Mouse (Mus musculus) right cerebral cortex, postnatal 25 days (tissue): ENCODE measurements around the gene AC161166.1.
"Not testable (repeated sequence)": the region's sequence is repeated elsewhere in the genome, so short reads cannot be mapped to it uniquely, and the experiment has no call there.

Experiments
- DNase-seq: peaks from one replicate; pipeline ENCODE4 v3.0.0; 2022

Gene AC161166.1

DNA sequence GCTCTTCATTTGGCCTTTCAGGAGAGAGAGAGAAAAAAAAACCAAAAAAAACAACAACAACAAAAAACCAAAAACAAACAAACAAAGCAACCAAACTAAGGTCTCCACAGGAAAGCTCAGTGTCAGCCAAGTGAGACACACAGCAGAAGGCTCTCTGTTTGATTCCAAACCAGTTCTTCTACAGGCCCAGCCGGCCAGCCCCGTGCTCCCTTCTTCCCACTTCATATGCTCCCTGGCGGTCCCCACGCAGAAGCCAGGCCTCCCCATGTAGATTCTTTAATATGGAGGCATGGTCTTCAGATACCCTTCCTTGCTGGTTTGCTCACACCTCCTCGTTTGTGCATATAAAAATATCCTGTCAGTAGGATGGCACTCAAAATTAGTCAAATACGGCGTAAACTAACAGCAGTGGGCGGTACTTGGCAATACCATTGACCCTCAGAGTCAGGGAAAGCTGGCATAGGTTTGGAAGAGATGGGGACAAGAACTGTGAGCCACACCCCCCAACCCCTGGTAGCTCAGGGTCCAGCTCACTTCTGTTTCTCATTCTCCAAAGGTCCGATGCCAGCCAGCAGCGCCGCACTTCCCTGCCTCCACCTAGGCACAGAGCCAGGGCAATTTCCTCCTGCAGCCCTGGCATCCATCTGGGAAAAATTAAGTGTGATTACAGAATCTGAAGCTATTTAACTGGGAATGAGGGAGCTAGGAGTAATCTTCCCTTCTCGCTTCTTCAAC lies 13.6 kb upstream of the AC161166.1 start:
- no peak for DNase-seq

GRCm38 (mm10) chr7:24524978-24525377 lies 12.7 kb upstream of the AC161166.1 start:
- DNase-seq, result no peak

DNA sequence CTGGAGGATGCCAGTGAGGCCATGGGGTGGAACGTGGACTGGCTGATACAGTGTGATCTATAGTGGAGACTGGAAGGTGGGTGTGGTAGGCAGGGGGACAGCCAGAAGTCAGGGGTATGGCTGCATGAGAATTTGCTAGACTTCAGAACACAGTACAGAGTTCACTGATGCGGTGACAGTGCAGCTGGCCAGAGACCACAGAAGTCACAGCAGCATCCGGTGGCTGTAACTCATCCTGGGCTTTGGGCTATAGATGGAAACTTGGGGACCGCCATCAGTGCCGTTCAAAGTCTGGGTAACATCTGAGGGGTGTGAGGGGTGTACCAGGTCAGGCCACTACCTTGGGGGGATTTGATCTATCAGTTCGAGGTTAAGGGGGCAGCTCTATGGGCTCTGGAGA lies 11.5 kb upstream of the AC161166.1 start:
- no peak for DNase-seq

- no peak for DNase-seq
Measured at GRCm38 (mm10) chr7:24522805-24523204, 10.6 kb upstream of the AC161166.1 start.

GRCm38 (mm10) chr7:24520054-24520453 lies 7.8 kb upstream of the AC161166.1 start:
- not testable (repeated sequence) for DNase-seq

- DNase-seq, result no peak
Measured at GRCm38 (mm10) chr7:24519130-24519529, 6.9 kb upstream of the AC161166.1 start.

- DNase-seq, result peak; percentile 63
Measured at GRCm38 (mm10) chr7:24517654-24518053, 5.4 kb upstream of the AC161166.1 start.

DNA sequence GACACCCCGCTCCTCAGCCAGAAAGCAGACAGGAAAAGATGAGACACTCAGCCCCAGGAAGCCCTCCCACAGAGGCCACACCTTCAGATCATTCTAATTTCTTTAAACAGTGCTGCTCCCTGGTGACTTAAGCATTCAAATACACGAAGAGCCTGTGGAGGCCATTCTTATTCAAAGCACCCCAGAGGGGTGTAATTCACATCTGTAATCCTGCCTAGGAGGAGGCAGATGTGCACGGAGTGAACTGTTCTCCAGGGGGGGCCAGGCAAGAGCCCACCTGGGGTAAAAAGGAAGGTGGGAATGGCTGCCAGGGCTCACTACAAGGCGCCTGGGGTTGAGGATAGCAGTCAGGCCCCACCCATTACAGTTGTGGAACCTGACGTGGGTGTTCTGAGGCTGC lies 4.8 kb upstream of the AC161166.1 start:
- no peak for DNase-seq

- DNase-seq, result not testable (repeated sequence)
Measured at GRCm38 (mm10) chr7:24516319-24516718, 4.1 kb upstream of the AC161166.1 start.

GRCm38 (mm10) chr7:24507726-24508114 lies 4.5 kb downstream of the AC161166.1 start:
- no peak for DNase-seq

- DNase-seq, result peak; percentile 88
Measured at GRCm38 (mm10) chr7:24506838-24507725, 5.2 kb downstream of the AC161166.1 start, which contains the start of gene Zfp428. Gene Zfp428 (plus strand): TSS chr7:24507006.

DNA sequence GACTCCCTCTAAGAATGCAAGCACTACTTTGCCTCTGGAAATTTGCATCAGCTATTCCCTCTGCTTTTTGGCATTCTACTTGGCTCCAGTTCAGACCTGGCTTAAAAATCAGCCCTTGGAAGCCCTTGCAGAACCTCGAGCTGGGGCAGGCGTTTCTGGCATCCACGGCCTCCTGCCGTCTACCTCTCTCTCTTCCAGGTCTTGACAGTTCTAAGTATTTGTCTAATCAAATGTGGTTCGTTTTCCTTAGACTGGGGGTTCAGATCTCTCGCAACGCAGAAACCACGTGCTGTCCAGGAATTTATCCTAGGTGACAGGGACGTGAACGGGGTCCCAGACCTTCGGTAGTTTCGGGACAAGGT lies 5.8 kb downstream of the AC161166.1 start:
- peak; percentile 65 for DNase-seq

DNA sequence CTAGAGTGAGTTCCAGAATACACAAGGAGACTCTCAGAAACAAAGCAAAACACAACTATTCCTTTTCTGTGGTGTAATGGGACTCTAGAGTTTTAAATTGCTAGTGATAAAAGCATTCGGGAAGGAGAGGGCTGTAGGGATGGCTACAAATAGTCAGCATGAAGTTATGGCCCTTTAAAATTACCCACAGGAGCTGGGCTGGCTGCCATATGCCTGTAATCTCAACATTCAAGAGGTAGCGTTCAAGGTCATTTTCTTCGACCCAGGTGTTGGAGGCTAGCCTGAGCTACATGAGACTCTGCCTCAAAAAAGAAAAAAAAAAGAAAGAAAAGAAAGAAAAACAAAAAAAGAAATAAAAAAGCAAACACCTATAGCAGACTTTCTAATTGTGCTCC lies 6.2 kb downstream of the AC161166.1 start:
- no peak for DNase-seq

DNA sequence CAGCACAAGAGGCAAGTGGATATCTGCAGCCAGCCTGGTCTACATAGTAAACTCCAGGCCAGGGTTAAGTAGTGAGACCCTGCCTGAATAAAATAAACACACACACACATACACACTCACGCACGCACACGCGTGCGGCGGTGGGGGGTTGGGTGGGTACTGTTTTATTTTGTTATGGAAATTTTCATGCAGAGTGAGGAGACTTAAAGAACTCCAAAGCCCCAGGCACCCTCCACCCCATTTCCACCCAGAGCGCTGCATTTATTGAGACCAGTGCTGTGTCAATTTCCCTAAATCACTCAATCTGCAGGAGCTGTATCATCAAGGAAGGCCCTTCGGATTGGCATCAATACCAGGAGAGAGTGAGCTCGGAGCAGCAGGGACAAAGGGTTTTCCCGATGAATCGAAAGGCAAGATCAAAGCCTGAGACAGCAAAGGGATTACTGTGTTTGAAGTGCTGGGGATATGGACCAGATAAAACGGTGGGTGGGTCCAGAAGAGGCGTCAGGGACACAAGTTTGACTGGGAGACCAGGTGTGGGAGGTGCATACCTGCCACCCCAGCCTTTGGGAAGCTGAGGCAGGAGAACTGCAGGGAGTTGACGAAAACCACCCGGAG lies 6.7 kb downstream of the AC161166.1 start:
- no peak for DNase-seq

DNA sequence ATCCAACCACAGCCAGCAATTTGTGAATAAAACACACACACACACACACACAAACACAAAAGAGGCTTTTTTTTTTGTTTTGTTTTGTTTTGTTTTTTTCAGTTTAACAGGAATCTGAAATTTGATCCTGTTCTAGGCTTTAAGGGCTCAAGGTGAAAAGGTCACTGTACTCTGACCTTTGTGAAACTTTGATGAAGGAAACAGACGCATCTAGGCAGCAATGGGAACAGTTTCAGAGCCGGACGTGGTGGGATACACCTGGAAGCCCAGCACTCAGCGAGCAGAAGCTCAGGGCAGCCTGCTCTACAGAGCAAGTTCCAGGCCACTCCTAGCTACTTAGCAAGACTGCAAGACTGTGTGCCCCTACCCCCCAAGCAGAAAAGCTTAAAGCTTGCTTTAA lies 7.4 kb downstream of the AC161166.1 start:
- DNase-seq, result no peak

- DNase-seq, result no peak
Measured at GRCm38 (mm10) chr7:24504004-24504403, 8.3 kb downstream of the AC161166.1 start.

DNA sequence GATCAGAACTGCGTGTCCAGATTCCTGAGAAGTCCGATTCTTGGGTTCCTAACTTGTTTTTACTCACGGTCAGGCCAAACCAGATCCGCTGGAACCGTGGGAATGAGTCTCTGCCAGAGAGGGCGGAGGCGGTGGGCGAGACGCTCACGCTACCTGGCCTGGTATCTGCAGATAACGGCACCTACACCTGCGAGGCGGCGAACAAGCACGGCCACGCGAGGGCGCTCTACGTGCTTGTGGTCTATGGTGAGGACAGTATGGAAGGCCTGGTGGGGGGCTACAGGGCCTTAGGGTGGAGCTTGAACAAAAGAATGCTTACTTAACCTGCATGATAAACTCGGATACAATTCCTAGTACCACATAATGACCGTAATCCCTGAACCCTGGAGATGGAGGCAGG lies 10.8 kb downstream of the AC161166.1 start:
- DNase-seq, result no peak

DNA sequence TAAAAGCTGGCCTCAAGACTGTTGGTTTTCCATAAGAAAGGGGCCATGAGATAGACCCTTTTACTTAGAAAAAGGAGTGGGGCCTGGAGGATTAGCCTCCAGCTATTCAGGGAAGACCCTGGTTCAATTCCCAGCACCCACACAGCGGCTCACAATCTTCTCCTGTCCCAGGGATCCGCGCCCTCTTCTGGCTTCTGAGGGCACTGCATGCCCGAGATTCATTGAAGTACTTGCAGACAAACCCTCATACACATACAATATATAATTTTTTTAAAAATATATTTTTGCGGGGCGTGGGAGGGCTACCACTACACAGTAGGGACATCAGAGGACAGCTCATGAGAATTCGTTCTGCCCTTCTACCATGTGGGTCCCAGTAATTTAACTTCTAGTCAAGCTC lies 11.3 kb downstream of the AC161166.1 start:
- DNase-seq, result no peak

DNA sequence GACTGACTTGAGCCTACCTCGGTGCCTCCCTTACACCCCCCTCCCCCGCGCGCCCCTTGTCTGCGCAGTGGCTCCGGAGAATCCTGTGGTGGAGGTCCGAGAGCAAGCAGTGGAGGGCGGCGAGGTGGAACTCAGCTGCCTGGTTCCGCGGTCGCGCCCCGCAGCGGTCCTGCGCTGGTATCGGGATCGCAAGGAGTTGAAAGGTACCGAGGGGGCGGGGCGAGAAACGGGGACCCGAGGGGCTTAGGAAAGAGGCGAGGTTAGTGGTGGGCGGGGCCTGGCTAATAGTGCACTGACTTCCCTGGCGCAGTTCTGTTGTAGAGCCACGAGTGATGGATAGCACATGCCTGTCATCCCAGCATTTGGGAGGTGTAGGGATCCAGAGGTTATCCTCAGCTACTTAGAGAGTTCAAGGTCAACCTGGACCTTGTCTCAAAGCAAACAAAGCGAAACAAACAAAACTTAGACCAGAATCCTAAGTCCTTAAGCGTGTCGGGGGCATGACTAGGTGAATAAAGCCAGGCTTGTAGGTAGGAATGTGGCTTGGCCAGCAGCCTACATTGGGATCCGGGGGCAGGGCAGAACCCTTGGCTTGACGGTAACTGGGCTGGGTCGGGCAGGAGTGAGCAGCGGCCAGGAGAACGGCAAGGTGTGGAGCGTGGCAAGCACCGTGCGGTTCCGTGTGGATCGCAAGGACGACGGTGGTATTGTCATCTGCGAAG lies 12.2 kb downstream of the AC161166.1 start:
- no peak for DNase-seq

- DNase-seq, result no peak
Measured at GRCm38 (mm10) chr7:24488303-24488702, 24.0 kb downstream of the AC161166.1 start.

DNA sequence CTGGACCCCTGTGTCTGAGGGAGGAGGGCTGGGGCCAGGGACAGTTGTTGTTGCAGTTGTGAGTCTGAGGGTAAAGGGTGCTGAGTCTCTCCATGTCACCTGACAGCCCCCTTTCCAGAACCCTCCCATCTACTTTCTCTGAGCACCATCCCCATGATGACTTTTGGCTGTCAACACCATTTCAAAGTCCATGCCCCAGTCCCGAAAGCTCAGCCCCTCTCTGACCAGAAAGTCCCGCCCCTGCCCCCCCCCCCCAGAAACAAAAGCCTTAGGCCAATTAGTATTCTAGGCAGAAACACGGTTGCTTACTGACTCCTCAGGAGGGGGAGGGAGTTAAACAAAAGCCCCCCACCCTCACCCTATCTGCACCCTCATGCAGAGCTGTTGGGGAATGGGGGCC lies 24.9 kb downstream of the AC161166.1 start:
- DNase-seq, result no peak

DNA sequence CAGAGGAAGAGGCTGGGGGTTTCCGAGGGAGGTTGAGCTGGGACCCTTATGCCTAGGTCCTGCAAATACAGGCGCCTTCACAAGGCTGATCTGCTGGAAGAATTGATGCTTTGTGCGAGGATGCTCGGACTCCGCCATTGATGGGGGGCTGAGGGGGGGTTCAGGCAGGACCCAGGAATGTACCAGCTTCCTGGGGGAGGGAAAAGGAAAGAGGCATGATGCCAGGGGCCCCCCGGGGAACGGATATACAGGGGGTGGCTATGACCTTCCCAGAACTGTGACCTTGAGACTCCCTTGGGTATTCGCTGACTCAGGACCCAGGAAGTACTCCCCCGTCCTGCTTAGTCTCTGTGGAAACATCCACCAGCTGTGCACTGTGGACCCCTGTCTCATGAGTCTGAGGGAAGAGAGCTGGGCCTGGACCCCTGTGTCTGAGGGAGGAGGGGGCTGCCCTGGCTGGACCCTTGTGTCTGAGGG lies 25.6 kb downstream of the AC161166.1 start:
- no peak for DNase-seq

DNA sequence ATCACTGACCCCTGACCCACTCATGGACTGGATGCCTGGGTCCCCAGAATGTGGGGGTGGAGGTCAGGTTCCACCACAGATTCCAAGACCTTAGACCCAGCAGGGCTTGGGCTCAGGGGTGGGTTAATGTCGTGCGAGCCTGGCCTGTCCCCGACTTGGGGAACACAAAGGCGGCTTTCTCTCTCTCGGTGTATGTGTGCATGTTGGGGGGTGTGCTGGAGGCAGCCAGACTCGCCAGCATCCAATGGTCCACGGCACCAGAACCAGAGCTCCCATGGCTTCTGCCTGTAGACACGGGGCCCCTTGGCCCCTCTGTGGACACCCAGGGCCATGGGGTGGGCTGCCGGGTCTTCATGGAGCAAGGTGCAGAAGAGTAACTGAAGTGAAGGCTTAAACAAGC lies 26.8 kb downstream of the AC161166.1 start:
- no peak for DNase-seq
